In the genomic region with DNA sequence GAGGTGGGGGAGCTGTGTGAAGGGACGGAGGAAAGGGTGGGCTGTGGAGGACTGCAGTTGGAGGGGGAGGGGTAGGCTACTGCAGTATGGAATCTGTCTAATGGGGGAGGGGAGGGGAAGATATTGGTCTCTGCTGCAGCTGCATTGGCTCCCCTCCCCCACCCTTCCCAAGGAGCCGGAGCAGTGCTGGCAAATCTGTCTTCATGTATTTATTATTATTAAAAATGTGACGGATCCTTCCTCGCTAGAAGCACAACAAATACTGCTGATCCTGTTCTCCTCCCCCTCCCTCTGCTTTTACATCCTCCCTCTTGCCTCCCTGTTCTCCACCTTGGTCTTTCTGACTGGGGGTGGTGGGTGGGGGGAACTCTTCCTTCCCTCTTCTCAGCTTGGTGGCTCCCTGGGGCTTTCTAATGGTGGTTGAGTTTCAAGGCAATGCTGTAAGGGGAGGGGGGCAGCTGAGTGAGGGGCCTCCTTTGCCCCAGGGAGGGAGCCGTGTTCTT, we compare ENCODE assay signal across 10 mouse cellular contexts. TPM values are rescaled to one million over a fixed set of nuclear protein-coding genes. Genes with fewer than 3 reads are reported as not detected.
A peak's percentile ranks its signal among the peaks of the same experiment; 100 is the strongest.
DNase-seq lines count a peak whose midpoint lies in the region; ATAC-seq lines count a peak whose summit lies in the region.
"Had no signal": no experiment of that assay in that cellular context is flagged by ENCODE, and none has a peak within 500 bp of the region (broad histone marks: within the 10 kb centered on the region; RNA-seq: fewer than 3 reads in every experiment).

No protein-coding gene starts in this region.

- H3K9me3 ChIP-seq in hindbrain, embryonic 11.5 days (ENCODE audit: control insufficient read depth, low read length): no peaks in the 10 kb centered on the region
- no peaks in the 10 kb centered on the region for H3K9me3 ChIP-seq in midbrain, embryonic 14.5 days (ENCODE audit: control insufficient read depth, low read length)

- peak; percentile 69 to 76 for DNase-seq in cerebellum, postnatal 10 days
- no peak for DNase-seq in cerebellum, adult 11 months
- DNase-seq in embryo, embryonic 9.5 days (ENCODE audit: extremely low spot score): peak; percentile 30
- DNase-seq in hindbrain, embryonic 11.5 days (ENCODE audit: low spot score): peak; percentile 78
- peak; percentile 91 for DNase-seq in midbrain, embryonic 14.5 days
- no peak for DNase-seq in layer of hippocampus, adult 11-12 months (ENCODE audit: low spot score)
- DNase-seq in right cerebral cortex, postnatal 25 days: no peak
- DNase-seq: kidney, adult 11 months had no signal

- 21% methylated on average over 5 of the region's 5 CpGs for WGBS in hindbrain, embryonic 11.5 days
- 4% methylated on average over 5 of the region's 5 CpGs for WGBS in midbrain, embryonic 14.5 days

- H3K4me1 ChIP-seq in hindbrain, embryonic 11.5 days (replicated peaks; ENCODE audit: control insufficient read depth, insufficient read depth, low read length): peaks cover 2% of the 10 kb centered on the region; the same call in 1 of the 2 replicates
- peaks cover 41% of the 10 kb centered on the region for H3K4me1 ChIP-seq in midbrain, embryonic 14.5 days (ENCODE audit: control insufficient read depth, insufficient read depth, low read length)

- no peaks in the 10 kb centered on the region for H3K27me3 ChIP-seq in hindbrain, embryonic 11.5 days (ENCODE audit: control insufficient read depth, insufficient read depth, low read length)
- no peaks in the 10 kb centered on the region for H3K27me3 ChIP-seq in midbrain, embryonic 14.5 days (ENCODE audit: control insufficient read depth, insufficient read depth, low read length)

- peak overlapping the region; percentile 86 for H3K27ac ChIP-seq in hindbrain, embryonic 11.5 days (ENCODE audit: low read depth, low read length)
- H3K27ac ChIP-seq in midbrain, embryonic 14.5 days (replicated peaks; ENCODE audit: low read depth, low read length): peak overlapping the region; percentile 96

- peak overlapping the region; percentile 32 for H3K4me2 ChIP-seq in hindbrain, embryonic 11.5 days (replicated peaks; ENCODE audit: low read depth, low read length)
- H3K4me2 ChIP-seq in midbrain, embryonic 14.5 days (ENCODE audit: low read length): peak overlapping the region; percentile 45

- no peaks in the 10 kb centered on the region for H3K36me3 ChIP-seq in hindbrain, embryonic 11.5 days (ENCODE audit: control insufficient read depth, insufficient read depth, low read length)
- H3K36me3 ChIP-seq in midbrain, embryonic 14.5 days (ENCODE audit: control insufficient read depth, insufficient read depth, low read length): peaks cover 6% of the 10 kb centered on the region; the same call in 1 of the 2 replicates

- H3K4me3 ChIP-seq in hindbrain, embryonic 11.5 days (ENCODE audit: low read depth, low read length): no peak overlapping the region
- H3K4me3 ChIP-seq in midbrain, embryonic 14.5 days (replicated peaks; ENCODE audit: low read depth, low read length): no peak overlapping the region

- ATAC-seq in hindbrain, embryonic 11.5 days (ENCODE audit: low FRiP score): peak; percentile 89
- peak; percentile 85 for ATAC-seq in midbrain, embryonic 14.5 days (ENCODE audit: low FRiP score, low TSS enrichment)
- ATAC-seq in CD4-positive, CD25-positive, alpha-beta regulatory T cell, adult 4 months: no peak

- H3K9ac ChIP-seq in hindbrain, embryonic 11.5 days (ENCODE audit: low read depth, low read length): 0 out of 2 replicates have a peak overlapping the region, but pooled peaks have one; percentile 20
- H3K9ac ChIP-seq in midbrain, embryonic 14.5 days (replicated peaks; ENCODE audit: low read length): peak overlapping the region; percentile 32; the same call in 1 of the 2 replicates

RNA-seq across cellular contexts. Expression of gene Ngdn, which starts 13.1 kb away (rescaled TPM):
- polyA plus RNA-seq in hindbrain, embryonic 11.5 days (2014; fragmentation: Nextera tagmentation; extraction: Ambion mirVana): 79.7 and 81.5 TPM in 2 replicates
- polyA plus RNA-seq in midbrain, embryonic 14.5 days (2014; fragmentation: Nextera tagmentation; extraction: Ambion mirVana): 51.7 and 54.3 TPM in 2 replicates
- polyA plus RNA-seq in CD4-positive, CD25-positive, alpha-beta regulatory T cell, adult 4 months (2017; shearing (Covaris generic)): 100 to 1,000 TPM; 181 to 192 TPM

RNA-seq across cellular contexts. Expression of gene Myh7, which starts 34.0 kb away (rescaled TPM):
- 1.8 and 3.3 TPM in 2 replicates for polyA plus RNA-seq in hindbrain, embryonic 11.5 days (2014; fragmentation: Nextera tagmentation; extraction: Ambion mirVana)
- polyA plus RNA-seq in midbrain, embryonic 14.5 days (2014; fragmentation: Nextera tagmentation; extraction: Ambion mirVana): 5.4 and 7.7 TPM in 2 replicates
- not detected for polyA plus RNA-seq in CD4-positive, CD25-positive, alpha-beta regulatory T cell, adult 4 months (2017; shearing (Covaris generic))

RNA-seq across cellular contexts. Expression of gene Gm17428, which starts 51.7 kb away (rescaled TPM):
- polyA plus RNA-seq in hindbrain, embryonic 11.5 days (2014; fragmentation: Nextera tagmentation; extraction: Ambion mirVana): not detected in 2 replicates
- not detected in 2 replicates for polyA plus RNA-seq in midbrain, embryonic 14.5 days (2014; fragmentation: Nextera tagmentation; extraction: Ambion mirVana)
- polyA plus RNA-seq in CD4-positive, CD25-positive, alpha-beta regulatory T cell, adult 4 months (2017; shearing (Covaris generic)): not detected
- polyA plus RNA-seq: gonadal fat pad, adult 2 months had no signal

Comparison
In these comparisons a context has a peak if more than half of its experiments do, and no peak if none do; other contexts are left out.
1. DNase-seq: peak in cerebellum, postnatal 10 days (2 of 2), embryo, embryonic 9.5 days (single experiment), hindbrain, embryonic 11.5 days (single experiment) and midbrain, embryonic 14.5 days (single experiment); none in cerebellum, adult 11 months (single experiment), layer of hippocampus, adult 11-12 months (single experiment) and right cerebral cortex, postnatal 25 days (single experiment).